ENCODE assay signal across 20 mouse cellular contexts in genomic region chr3:91059211-91059610, GRCm38 (mm10). TPM values are rescaled to one million over a fixed set of nuclear protein-coding genes. Genes with fewer than 3 reads are reported as not detected.
DNase-seq lines count a peak whose midpoint lies in the region; ATAC-seq and TF ChIP-seq lines count a peak whose summit lies in the region.
"Had no signal": no experiment of that assay in that cellular context is flagged by ENCODE, and none has a peak within 500 bp of the region (broad histone marks: within the 10 kb centered on the region; RNA-seq: fewer than 3 reads in every experiment).

No protein-coding gene starts in this region.

- H3K4me1 ChIP-seq in kidney, adult 2 months (ENCODE audit: control insufficient read depth, insufficient read depth, low read length), result no peaks in the 10 kb centered on the region
- no peaks in the 10 kb centered on the region for H3K4me1 ChIP-seq in G1E (ENCODE audit: insufficient read depth, low read depth, low read length)
- H3K4me1 ChIP-seq: heart, embryonic 15.5 days; hindbrain, embryonic 12.5 days; kidney, embryonic 15.5 days; neural tube, embryonic 15.5 days had no signal

- no peak for TF ChIP-seq POLR2A in kidney, adult 2 months (IDR thresholded peaks at IDR 0.05; ENCODE audit: low read depth, low read length)

- no peak overlapping the region for H3K27ac ChIP-seq in kidney, adult 2 months (ENCODE audit: insufficient read depth, low read depth, low read length)
- H3K27ac ChIP-seq: heart, embryonic 15.5 days; hindbrain, embryonic 12.5 days; kidney, embryonic 15.5 days; neural tube, embryonic 15.5 days had no signal

- DNase-seq in kidney, adult 2 months, result peak; percentile 22
- no peak for DNase-seq in kidney, adult 11 months
- DNase-seq in 416B (ENCODE audit: low read depth), result peak; percentile 56
- DNase-seq in G1E (ENCODE audit: low spot score), result no peak
- peak; percentile 1 for DNase-seq in embryo, embryonic 11.5 days (ENCODE audit: low read depth, low spot score)
- DNase-seq in right cerebral cortex, adult 18-20 months, result no peak
- no peak for DNase-seq in gastrocnemius, adult 8-10 months (ENCODE audit: low spot score in 2 of 2)
- no peak for DNase-seq in cerebellum, adult 8-10 months
- DNase-seq: cerebellum, adult 2 months had no signal

- H3K27me3 ChIP-seq in kidney, adult 2 months (replicated peaks; ENCODE audit: control insufficient read depth, insufficient read depth, low read length), result no peaks in the 10 kb centered on the region
- no peaks in the 10 kb centered on the region for H3K27me3 ChIP-seq in G1E (ENCODE audit: insufficient read depth, low read length)
- H3K27me3 ChIP-seq: heart, embryonic 15.5 days; hindbrain, embryonic 12.5 days; kidney, embryonic 15.5 days; neural tube, embryonic 15.5 days had no signal

- 2% methylated on average over 1 of the region's 1 CpGs for WGBS in kidney, adult 2 months

- no peaks in the 10 kb centered on the region for H3K9me3 ChIP-seq in G1E (replicated peaks)
- H3K9me3 ChIP-seq: heart, embryonic 15.5 days; kidney, embryonic 15.5 days had no signal

- TF ChIP-seq CTCF in kidney, adult 2 months (conservative IDR thresholded peaks at IDR 0.05; ENCODE audit: insufficient read depth, insufficient read length, low read depth, low read length), result no peak
- peak; percentile 22; the same call in 1 of the 2 replicates for TF ChIP-seq CTCF in G1E (IDR thresholded peaks at IDR 0.05; ENCODE audit: low read depth, low read length)

- H3K36me3 ChIP-seq in kidney, adult 2 months (ENCODE audit: control insufficient read depth, insufficient read depth, low read length), result no peaks in the 10 kb centered on the region
- no peaks in the 10 kb centered on the region for H3K36me3 ChIP-seq in G1E (replicated peaks)
- H3K36me3 ChIP-seq: heart, embryonic 15.5 days; hindbrain, embryonic 12.5 days; kidney, embryonic 15.5 days; neural tube, embryonic 15.5 days had no signal

- no peak for ATAC-seq in G1E (ENCODE audit: extremely low read depth, insufficient number of reproducible peaks, low FRiP score, poor library complexity, severe bottlenecking)
- ATAC-seq: activated CD4-positive, CD25-positive, alpha-beta regulatory T cell, adult 4 months had no signal

- no peak overlapping the region for H3K4me3 ChIP-seq in kidney, adult 2 months (ENCODE audit: insufficient read depth, low read depth, low read length)
- H3K4me3 ChIP-seq in G1E (ENCODE audit: low read depth, low read length), result no peak overlapping the region
- H3K4me3 ChIP-seq: heart, embryonic 15.5 days; hindbrain, embryonic 12.5 days; kidney, embryonic 15.5 days; neural tube, embryonic 15.5 days had no signal

RNA-seq across cellular contexts. Expression of gene 9130204L05Rik, which starts 31.4 kb away (rescaled TPM):
- polyA plus RNA-seq in kidney, adult 2 months (2012; rRNA removed), result not detected in 2 replicates
- total RNA-seq in G1E (2014; fragmentation: Nextera tagmentation) (not detected in 2 replicates), G1E (2017) (not detected in 2 replicates)
- polyA plus RNA-seq in G1E (2012), result not detected in 2 replicates
- total RNA-seq in gastrocnemius, adult 8-10 months (2022), result 1 to 10 TPM in 1 of 4 experiments, not detected in 3; 1.5 TPM
- total RNA-seq: left cerebral cortex, postnatal 25 days; megakaryocyte, adult 5-6 weeks had no signal
- polyA plus RNA-seq: activated CD4-positive, CD25-positive, alpha-beta regulatory T cell, adult 4 months; brain, embryonic 14.5 days; cerebellum, adult 2 months; embryonic facial prominence, embryonic 11.5 days; gonadal fat pad, adult 2 months; heart, embryonic 15.5 days; hindbrain, embryonic 12.5 days; kidney, embryonic 15.5 days; liver, embryonic 16.5 days; neural tube, embryonic 15.5 days had no signal

Comparison
In these comparisons a context has a peak if more than half of its experiments do, and no peak if none do; other contexts are left out.
1. DNase-seq: peak in kidney, adult 2 months (single experiment), 416B (single experiment) and embryo, embryonic 11.5 days (single experiment); none in kidney, adult 11 months (single experiment), G1E (single experiment), right cerebral cortex, adult 18-20 months (single experiment), gastrocnemius, adult 8-10 months (0 of 2) and cerebellum, adult 8-10 months (single experiment).